Mouse (Mus musculus): ENCODE measurements around the gene Jag1. TPM values are rescaled to one million over a fixed set of nuclear protein-coding genes. Genes with fewer than 3 reads are reported as not detected.

Jag1 gene
- under 1 TPM; 0.17 to 0.24 TPM for polyA plus RNA-seq (2017; shearing (Covaris generic))

GRCm38 (mm10) chr2:137116025-137116674, at the start of gene Jag1:
Jag1 (minus strand) TSS chr2:137116644.
- ATAC-seq: no peak

GRCm38 (mm10) chr2:137156018-137156417, 39.6 kb upstream of the Jag1 start:
- no peak for ATAC-seq

GRCm38 (mm10) chr2:137153825-137154224, 37.4 kb upstream of the Jag1 start:
- no peak for ATAC-seq

GRCm38 (mm10) chr2:137153172-137153667, 36.8 kb upstream of the Jag1 start:
- ATAC-seq: no peak

GRCm38 (mm10) chr2:137150953-137151352, 34.5 kb upstream of the Jag1 start:
- no peak for ATAC-seq

GRCm38 (mm10) chr2:137146938-137147666, 30.7 kb upstream of the Jag1 start:
- no peak for ATAC-seq

GRCm38 (mm10) chr2:137138063-137138462, 21.6 kb upstream of the Jag1 start:
- no peak for ATAC-seq

GRCm38 (mm10) chr2:137134035-137134434, 17.6 kb upstream of the Jag1 start:
- ATAC-seq: no peak

- no peak for ATAC-seq
These were observed 8.4 kb upstream of the Jag1 start for GRCm38 (mm10) chr2:137124861-137125260.

GRCm38 (mm10) chr2:137117321-137117690, 862 bp upstream of the Jag1 start:
- peak; percentile 57 for ATAC-seq

- peak; percentile 68 for ATAC-seq
These were observed 354 bp upstream of the Jag1 start for GRCm38 (mm10) chr2:137116675-137117320.

GRCm38 (mm10) chr2:137115241-137116024, 1.0 kb downstream of the Jag1 start:
- no peak for ATAC-seq

GRCm38 (mm10) chr2:137114248-137115096, 2.0 kb downstream of the Jag1 start:
- ATAC-seq: no peak

GRCm38 (mm10) chr2:137113288-137114061, 3.0 kb downstream of the Jag1 start:
- ATAC-seq: no peak

GRCm38 (mm10) chr2:137110214-137110898, 6.1 kb downstream of the Jag1 start:
- ATAC-seq: no peak

- no peak for ATAC-seq
These were observed 6.9 kb downstream of the Jag1 start for GRCm38 (mm10) chr2:137109321-137110213.

GRCm38 (mm10) chr2:137107946-137108345, 8.5 kb downstream of the Jag1 start:
- no peak for ATAC-seq

- ATAC-seq: no peak
These were observed 9.2 kb downstream of the Jag1 start for GRCm38 (mm10) chr2:137107203-137107602.

GRCm38 (mm10) chr2:137101074-137101473, 15.4 kb downstream of the Jag1 start:
- no peak for ATAC-seq
